Mouse (Mus musculus) spleen, adult 2 months (tissue): ENCODE measurements around the gene Fuom.

ENCODE experiments used
- CTCF ChIP-seq: fragments of 200-500 bp; IDR thresholded peaks from 2 replicates; pipeline ENCODE4 v1.5.1; 2011; ENCODE audit warnings: mild to moderate bottlenecking, inconsistent platforms; ENCODE audit not compliant: insufficient read depth, insufficient read length, insufficient replicate concordance; ENCODE audit errors: extremely low read depth
- POLR2A ChIP-seq: fragments of 200-500 bp; IDR thresholded peaks from 2 replicates; pipeline ENCODE4 v1.6.1; 2011; ENCODE audit warnings: low read depth, low read length, inconsistent platforms

GRCm38 (mm10) chr7:140094954-140095353 is 7.3 kb downstream of the Fuom start:
- no peak for TF ChIP-seq POLR2A
- no peak for TF ChIP-seq CTCF
